Mouse (Mus musculus) brain, adult 2 months (tissue): ENCODE data around the gene Slco3a1.
A peak's percentile ranks its signal among the peaks of the same experiment; 100 is the strongest.

Experiments
- DNase-seq: peaks from one replicate; pipeline ENCODE4 v3.0.0; 2011; ENCODE audit warnings: low read depth, low spot score

Slco3a1 gene

DNA sequence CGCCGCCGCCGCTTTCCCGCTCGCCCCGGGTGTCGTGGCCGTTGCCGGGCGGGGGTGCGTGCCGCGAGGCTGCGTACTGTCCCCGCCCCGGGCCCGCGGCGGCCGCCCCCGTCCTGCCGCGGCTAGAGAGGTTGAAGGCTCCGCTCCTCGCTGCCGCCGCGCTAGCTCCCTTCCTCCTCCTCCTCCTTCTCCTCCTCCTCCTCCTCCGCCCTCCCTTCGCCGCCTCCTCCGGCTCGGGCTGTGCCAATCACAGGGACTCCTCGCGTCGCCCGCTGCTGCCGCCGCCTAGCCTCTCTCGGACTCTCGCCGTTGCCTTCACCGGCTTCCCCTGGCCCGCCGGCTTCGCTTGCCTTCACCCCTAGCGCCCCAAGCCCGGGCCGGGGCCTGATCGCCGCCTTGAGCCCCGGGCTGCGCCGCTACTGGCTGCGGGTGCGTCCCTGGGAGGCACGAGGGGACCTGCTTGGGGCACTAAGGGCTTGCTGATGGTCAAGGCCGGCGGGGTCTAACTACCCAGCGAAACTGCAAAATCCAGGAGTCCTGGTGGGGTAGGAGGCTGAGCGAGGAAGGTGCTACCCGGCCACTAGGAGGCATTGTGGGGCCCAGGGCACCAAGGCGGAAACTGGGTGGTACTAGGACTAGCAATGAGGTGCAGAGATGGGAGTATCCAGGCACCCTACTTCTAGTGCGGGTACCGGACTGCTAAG lies at the start of gene Slco3a1:
Slco3a1 (minus strand) TSS at position 173 of the 704 bp plus-strand sequence.
- DNase-seq = peak; percentile 93

GRCm38 (mm10) chr7:74600996-74601395 lies 46.4 kb upstream of the Slco3a1 start:
- DNase-seq = no peak

DNA sequence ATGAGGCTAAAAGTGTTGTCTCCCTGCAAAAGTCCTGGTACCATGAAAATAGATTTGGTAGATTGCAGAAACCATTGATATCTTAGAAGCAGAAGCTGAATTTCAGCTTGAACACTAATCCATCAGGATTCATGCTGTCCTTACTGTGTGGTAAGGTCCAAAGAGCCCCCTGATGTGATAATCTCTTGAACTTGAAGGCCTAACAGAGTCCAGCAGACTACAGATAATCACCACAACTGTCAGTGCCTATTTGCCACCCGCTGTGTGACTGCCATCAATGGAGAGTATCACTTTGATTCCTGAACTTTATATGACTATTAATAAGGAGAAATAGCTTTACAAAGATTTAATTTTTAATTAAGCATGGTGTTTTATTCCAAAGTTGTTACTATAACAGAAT lies 24.8 kb upstream of the Slco3a1 start:
- DNase-seq = no peak

DNA sequence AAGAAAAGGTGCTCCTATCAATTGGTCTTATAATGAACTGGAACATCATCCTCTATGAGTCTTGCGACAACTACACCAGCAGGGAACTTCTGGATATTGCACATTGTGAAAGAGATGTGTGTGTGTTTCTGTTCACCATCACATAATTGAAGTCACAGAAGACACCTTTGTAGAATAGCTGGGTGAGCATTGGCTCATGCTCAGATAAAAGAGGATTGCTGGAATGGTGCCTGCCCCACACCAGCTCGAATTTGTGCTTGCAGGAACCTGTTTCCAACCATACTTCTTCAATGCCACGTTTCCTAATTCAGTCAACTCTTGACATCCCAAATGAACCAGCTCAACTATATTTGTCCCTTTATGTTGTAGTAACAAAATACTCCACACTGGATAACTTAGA lies 21.1 kb upstream of the Slco3a1 start:
- DNase-seq = no peak

DNA sequence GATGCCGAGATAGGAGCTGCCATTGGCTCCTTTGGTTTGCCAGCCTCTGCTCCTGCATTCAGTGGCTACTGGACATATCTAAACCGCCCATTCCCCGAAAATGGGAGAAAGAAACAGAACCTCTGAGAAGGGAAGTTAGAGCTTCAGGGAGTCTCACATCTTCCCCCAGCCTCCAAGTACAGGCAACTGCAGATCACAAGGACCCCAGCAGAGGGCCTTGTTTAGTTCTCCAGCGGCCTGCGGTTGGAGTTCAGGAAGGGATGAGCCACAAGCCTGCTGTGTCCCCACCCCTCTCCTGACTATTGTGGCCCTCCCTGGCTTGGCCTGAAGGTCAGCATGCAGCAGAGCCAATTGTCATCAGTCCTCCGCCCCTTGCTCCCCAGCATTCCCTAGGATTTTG lies 836 bp upstream of the Slco3a1 start:
- peak; percentile 92 for DNase-seq

DNA sequence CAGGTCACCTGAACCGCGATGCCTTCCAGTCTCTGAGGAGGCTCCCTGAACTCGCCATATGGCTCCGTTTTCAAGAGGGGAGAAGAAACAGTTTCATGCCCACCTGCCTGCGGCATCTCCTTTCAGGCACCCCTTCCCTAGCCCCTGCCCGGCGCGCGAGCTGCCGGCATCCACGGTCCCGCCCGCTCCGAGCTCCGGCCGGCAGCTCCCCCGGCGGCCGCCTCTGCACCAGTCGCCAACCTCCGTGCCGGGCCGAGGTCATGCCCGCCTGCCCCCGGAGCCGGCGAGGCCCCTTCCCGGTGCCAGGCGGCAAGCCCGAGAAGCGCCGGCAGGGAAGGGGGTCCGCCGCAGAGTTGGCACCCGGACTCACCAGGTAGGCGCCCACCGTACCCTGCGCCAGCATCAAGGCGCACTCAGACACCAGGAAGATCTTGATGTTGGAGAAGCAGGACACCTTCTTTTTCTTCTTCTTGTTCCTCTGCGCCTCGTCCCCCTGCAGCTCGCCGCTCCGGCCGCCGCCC lies 479 bp downstream of the Slco3a1 start:
- peak; percentile 66 for DNase-seq

- no peak for DNase-seq
Measured at GRCm38 (mm10) chr7:74553111-74553650, 1.4 kb downstream of the Slco3a1 start.

GRCm38 (mm10) chr7:74552546-74552945 lies 2.0 kb downstream of the Slco3a1 start:
- DNase-seq = no peak

GRCm38 (mm10) chr7:74552000-74552358 lies 2.6 kb downstream of the Slco3a1 start:
- no peak for DNase-seq

GRCm38 (mm10) chr7:74551338-74551999 lies 3.1 kb downstream of the Slco3a1 start:
- DNase-seq = peak; percentile 78

DNA sequence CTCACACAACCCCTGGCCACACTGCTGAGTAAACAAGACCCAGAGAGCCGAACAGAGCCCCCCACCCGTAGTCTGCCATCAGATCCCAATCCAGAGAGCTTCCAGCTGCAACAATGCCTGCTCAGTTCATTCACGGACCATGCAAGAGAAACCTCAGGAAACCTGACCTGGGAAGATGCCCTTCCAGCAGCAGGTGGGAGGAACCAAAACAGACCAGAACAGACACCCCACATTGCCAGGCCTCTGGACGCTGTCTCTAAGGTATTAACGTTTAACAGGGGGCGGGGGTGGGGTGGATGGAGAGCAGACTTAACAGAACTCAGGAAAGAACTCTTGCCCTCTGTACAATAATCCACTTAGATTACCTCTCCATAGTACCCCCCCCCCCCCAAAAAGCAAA lies 4.9 kb downstream of the Slco3a1 start:
- no peak for DNase-seq

- no peak for DNase-seq
Measured at GRCm38 (mm10) chr7:74549013-74549582, 5.5 kb downstream of the Slco3a1 start.

DNA sequence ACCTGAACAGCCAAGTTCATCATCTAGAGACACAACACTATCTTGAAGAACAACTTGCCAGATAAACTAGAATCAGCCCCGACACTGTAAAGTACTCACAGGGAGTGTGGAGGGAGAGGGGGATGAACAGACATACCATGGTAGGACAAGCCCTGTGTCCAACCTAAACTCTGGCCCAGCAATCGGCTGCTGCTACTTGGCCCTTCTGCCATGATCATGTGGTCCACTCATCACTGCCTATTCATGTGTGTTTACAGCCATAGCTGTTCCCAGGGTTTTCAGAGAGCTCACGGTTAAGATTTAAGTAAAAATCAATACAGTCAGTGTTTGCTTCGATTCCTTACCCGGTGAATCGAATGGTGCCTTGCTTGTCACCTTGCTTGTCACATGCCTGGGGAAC lies 7.9 kb downstream of the Slco3a1 start:
- DNase-seq = no peak

DNA sequence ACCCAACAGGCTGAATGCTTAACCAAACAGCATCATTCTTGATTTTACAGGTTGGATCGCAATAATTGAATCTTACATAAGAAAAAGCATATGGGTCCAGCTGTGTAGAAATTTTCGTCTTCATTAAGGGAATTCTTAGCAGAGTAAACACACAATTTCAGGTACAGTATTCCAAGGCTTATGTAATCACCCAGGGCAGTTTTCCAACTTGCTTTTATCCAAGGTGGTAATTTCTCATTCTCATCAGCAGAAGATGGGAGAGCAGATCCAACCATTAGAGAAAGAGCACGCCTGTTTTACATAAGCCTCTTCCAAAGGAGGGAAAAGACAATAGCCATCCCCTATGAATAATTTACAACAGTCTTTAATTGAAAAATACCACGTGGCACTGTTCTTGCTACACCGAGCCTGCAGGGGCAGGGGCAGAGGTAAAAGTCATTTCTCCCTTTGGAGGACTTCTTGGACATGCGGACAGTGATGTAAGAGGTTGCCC lies 9.0 kb downstream of the Slco3a1 start:
- DNase-seq = peak; percentile 66

GRCm38 (mm10) chr7:74544306-74544705 lies 10.3 kb downstream of the Slco3a1 start:
- DNase-seq = peak; percentile 70

GRCm38 (mm10) chr7:74541958-74542357 lies 12.6 kb downstream of the Slco3a1 start:
- no peak for DNase-seq

GRCm38 (mm10) chr7:74540933-74541725 lies 13.5 kb downstream of the Slco3a1 start:
- no peak for DNase-seq

- no peak for DNase-seq
Measured at GRCm38 (mm10) chr7:74536186-74536585, 18.4 kb downstream of the Slco3a1 start.

- no peak for DNase-seq
Measured at GRCm38 (mm10) chr7:74531468-74532097, 23.0 kb downstream of the Slco3a1 start.

- no peak for DNase-seq
Measured at GRCm38 (mm10) chr7:74529877-74530276, 24.7 kb downstream of the Slco3a1 start.

DNA sequence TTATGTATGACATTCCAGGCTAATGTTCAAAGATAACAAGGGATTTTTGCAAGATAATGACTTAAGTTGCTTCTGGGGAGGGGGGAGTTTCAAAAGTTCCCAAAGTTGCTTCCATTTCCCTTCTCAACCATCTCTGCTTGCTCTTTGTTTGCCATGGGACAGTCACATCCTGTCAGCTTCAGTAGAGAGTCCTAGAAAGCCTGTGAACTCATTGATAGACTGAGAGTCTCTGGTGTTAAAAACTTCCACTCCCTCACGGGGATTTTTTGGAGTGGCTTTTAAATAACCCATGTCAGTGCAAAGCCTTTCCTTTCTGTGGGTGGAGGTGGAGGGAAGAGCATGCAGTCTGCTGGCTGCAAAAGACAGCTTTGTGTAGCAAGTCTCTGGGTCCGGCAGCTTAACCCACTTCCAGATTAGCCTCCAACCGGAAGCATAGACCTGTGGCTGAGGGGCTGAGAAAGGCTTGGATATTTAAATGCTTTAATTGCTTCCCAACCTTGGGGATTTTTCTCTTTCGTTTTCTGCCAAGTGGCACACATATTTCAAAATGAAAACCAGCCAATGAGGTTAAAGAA lies 25.3 kb downstream of the Slco3a1 start:
- DNase-seq = no peak
